Mouse (Mus musculus) heart, embryonic 11.5 days (tissue): Measurements from ENCODE around the gene H6pd. TPM values are rescaled to one million over a fixed set of nuclear protein-coding genes. Genes with fewer than 3 reads are reported as not detected.
A peak's percentile ranks its signal among the peaks of the same experiment; 100 is the strongest.

Experiments
- ATAC-seq: fragments of 200-750 bp; cut with Nextera tagmentation; replicated peaks from 2 replicates; pipeline ENCODE4 v1.8.0; 2017; ENCODE audit warnings: moderate library complexity; ENCODE audit not compliant: insufficient number of reproducible peaks, low FRiP score, low TSS enrichment
- H3K27ac ChIP-seq: fragments of 300-500 bp; sonication (generic); 2 replicates; pipeline ENCODE4 v1.5.1; 2014; ENCODE audit warnings: mild to moderate bottlenecking, low read depth, low read length
- H3K27me3 ChIP-seq: fragments of 300-500 bp; sonication (generic); 2 replicates; pipeline ENCODE4 v1.6.1; 2014; ENCODE audit warnings: mild to moderate bottlenecking, low read length, mixed read lengths; ENCODE audit not compliant: control insufficient read depth, insufficient read depth
- H3K36me3 ChIP-seq: fragments of 300-500 bp; sonication (generic); 2 replicates; pipeline ENCODE4 v1.6.1; 2014; ENCODE audit warnings: mild to moderate bottlenecking, low read length, moderate library complexity, mixed read lengths; ENCODE audit not compliant: control insufficient read depth, insufficient read depth
- H3K4me1 ChIP-seq: fragments of 300-500 bp; sonication (generic); 2 replicates; pipeline ENCODE4 v1.6.1; 2014; ENCODE audit warnings: low read length; ENCODE audit not compliant: control insufficient read depth, insufficient read depth
- H3K4me2 ChIP-seq: fragments of 300-500 bp; sonication (generic); 2 replicates; pipeline ENCODE4 v1.6.1; 2014; ENCODE audit warnings: mild to moderate bottlenecking, moderate library complexity
- H3K4me3 ChIP-seq: fragments of 300-500 bp; sonication (generic); 2 replicates; pipeline ENCODE4 v1.5.1; 2014; ENCODE audit warnings: low read depth, low read length
- H3K9ac ChIP-seq: fragments of 300-500 bp; sonication (generic); 2 replicates; pipeline ENCODE4 v1.6.1; 2014; ENCODE audit warnings: mild to moderate bottlenecking, low read depth, low read length, moderate library complexity
- H3K9me3 ChIP-seq: fragments of 300-500 bp; sonication (generic); replicated peaks from 2 replicates; pipeline ENCODE4 v1.6.1; 2016; ENCODE audit warnings: low read length; ENCODE audit not compliant: control insufficient read depth
- WGBS: fragments of 180-500 bp; shearing (Covaris S2); extraction: QIAGEN DNeasy Blood & Tissue Kit; methylation state at CpG from one replicate; pipeline ENCODE4 v1.1.7; 2014; ENCODE audit not compliant: insufficient replicate concordance; 5-methylcytosine and 5-hydroxymethylcytosine counted together
- polyA plus RNA-seq: library from polyadenylated mRNA; unstranded; fragments of >200 nt; fragmentation: Nextera tagmentation; extraction: Ambion mirVana; gene quantifications from 2 replicates; pipeline ENCODE4 v1.2.1, GENCODE M21; 2014

H6pd gene
- polyA plus RNA-seq, 1 experiment from 2014 or later = 4.8 TPM

GRCm38 (mm10) chr4:149990954-149991633 is 17.7 kb downstream of the H6pd start:
- Histone ChIP-seq H3K36me3 (no peaks in the 10 kb centered on the region), H3K4me2 (no peak overlapping the region), H3K27ac (no peak overlapping the region), H3K4me1 (peaks cover 24% of the 10 kb centered on the region), H3K4me3 (no peak overlapping the region), H3K9me3 (no peaks in the 10 kb centered on the region), H3K27me3 (no peaks in the 10 kb centered on the region), H3K9ac (peak overlapping the region; percentile 39)
- no peak for ATAC-seq
- WGBS = 32% methylated on average over 9 of the region's 9 CpGs

DNA sequence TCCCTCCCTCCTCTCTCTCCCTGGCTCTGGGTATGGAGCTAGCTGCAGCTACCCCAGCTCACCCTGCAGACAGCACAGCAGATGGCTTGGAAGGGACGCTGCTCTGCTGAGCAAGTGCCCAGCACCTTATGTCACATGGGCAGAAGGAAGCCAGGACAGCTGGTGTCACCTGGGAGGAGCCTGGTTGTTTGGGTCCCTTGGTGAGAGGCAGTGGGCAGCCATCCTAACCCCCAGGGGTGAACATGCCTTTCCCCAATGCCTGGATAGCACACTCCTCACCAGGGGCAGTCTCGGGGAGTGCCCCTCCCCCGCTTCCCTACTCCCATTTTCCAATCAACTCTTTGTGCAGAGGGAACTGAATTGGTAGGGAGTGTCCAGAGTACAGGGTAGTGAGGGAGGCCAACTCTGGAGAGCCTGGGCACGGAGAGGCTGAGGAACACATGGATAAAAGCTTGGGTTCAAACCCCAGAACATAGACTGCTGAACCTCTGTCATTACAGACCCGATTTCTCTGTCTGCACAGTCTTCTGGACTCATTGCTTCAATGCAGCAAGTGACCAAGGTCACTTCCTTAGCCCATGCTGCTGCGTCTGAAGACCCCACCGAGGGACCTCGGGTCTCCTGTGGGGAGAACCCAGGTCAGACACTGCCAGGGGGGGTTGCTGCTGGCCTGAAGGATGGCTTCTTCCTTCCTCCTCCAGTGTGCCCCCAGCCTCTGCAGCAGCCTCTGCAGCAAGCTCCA is 18.4 kb downstream of the H6pd start:
- Histone ChIP-seq H3K4me2 (no peak overlapping the region), H3K9me3 (no peaks in the 10 kb centered on the region), H3K27ac (no peak overlapping the region), H3K36me3 (no peaks in the 10 kb centered on the region), H3K9ac (peak overlapping the region; percentile 39), H3K4me3 (no peak overlapping the region), H3K27me3 (no peaks in the 10 kb centered on the region), H3K4me1 (peaks cover 24% of the 10 kb centered on the region)
- 0 out of 2 replicates have a peak, but pooled peaks have one; percentile 16 for ATAC-seq
- WGBS = 12% methylated on average over 8 of the region's 8 CpGs

DNA sequence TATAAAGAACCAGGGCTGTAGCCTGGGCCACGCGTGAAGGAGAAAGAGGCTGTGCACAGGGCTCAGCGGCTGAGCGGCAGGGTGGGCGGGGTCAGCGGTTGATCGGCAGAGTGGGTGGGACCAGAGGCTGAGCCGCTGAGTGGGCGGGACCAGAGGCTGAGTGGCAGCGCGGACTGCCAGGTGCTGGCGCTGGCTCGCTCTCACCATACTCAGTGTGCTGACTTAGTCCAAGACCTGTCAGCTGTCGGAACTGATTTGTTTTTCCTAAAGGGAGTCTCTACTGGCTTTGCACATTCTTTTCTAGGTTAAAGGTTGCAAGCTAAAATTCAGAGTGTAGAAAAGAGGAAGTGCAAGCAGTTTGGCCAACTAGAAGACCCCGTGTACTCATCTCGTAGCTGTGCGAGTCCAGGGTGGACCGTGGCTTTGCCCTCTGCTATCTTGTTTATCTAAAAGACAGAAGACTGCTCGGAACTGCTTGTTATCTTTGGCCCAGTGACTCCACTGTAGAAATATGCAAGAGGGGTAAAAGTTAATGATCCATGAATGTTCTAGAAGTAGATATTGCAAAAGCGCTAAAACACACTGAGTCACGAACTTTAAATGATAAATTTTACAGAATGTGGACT is 19.8 kb downstream of the H6pd start:
- Histone ChIP-seq H3K9me3 (no peaks in the 10 kb centered on the region), H3K27ac (0 out of 2 replicates have a peak overlapping the region, but pooled peaks have one; percentile 10), H3K4me2 (peak overlapping the region; percentile 70), H3K36me3 (no peaks in the 10 kb centered on the region), H3K27me3 (no peaks in the 10 kb centered on the region), H3K9ac (no peak overlapping the region), H3K4me3 (peak overlapping the region; percentile 34), H3K4me1 (peaks cover 24% of the 10 kb centered on the region)
- 6% methylated on average over 21 of the region's 21 CpGs for WGBS
- ATAC-seq = peak; percentile 83

DNA sequence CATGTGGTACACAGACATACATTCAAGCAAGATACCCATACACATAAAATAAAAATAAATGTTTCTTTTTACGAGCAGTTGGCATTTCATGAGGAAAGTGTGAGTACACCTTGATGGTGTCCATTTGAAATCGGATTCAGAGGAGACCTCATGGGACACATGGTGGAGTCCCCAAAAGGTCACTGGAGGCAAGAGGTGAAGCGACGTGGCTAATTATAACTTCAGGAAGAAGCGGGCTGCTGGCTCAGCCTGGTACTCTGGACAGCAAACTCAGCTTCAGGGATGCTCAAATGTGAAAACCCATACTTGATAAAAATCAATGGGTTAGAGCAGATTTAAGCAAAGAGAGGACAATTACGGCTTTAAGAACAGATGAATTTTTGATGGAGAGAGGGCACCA is 20.5 kb downstream of the H6pd start:
- WGBS = 67% methylated on average over 6 of the region's 6 CpGs
- Histone ChIP-seq H3K27me3 (no peaks in the 10 kb centered on the region), H3K4me3 (no peak overlapping the region), H3K4me2 (peak overlapping the region; percentile 70), H3K9ac (no peak overlapping the region), H3K27ac (no peak overlapping the region), H3K9me3 (no peaks in the 10 kb centered on the region), H3K4me1 (peaks cover 24% of the 10 kb centered on the region), H3K36me3 (no peaks in the 10 kb centered on the region)
- no peak for ATAC-seq

GRCm38 (mm10) chr4:149986671-149987417 is 22.0 kb downstream of the H6pd start:
- no peak overlapping the region for H3K4me3 ChIP-seq
- no peak overlapping the region for H3K4me2 ChIP-seq
- H3K4me1 ChIP-seq = peaks cover 24% of the 10 kb centered on the region
- H3K27me3 ChIP-seq = no peaks in the 10 kb centered on the region
- H3K27ac ChIP-seq = no peak overlapping the region
- H3K9me3 ChIP-seq = no peaks in the 10 kb centered on the region
- H3K36me3 ChIP-seq = no peaks in the 10 kb centered on the region
- 75% methylated on average over 10 of the region's 10 CpGs for WGBS
- no peak for ATAC-seq
- no peak overlapping the region for H3K9ac ChIP-seq

DNA sequence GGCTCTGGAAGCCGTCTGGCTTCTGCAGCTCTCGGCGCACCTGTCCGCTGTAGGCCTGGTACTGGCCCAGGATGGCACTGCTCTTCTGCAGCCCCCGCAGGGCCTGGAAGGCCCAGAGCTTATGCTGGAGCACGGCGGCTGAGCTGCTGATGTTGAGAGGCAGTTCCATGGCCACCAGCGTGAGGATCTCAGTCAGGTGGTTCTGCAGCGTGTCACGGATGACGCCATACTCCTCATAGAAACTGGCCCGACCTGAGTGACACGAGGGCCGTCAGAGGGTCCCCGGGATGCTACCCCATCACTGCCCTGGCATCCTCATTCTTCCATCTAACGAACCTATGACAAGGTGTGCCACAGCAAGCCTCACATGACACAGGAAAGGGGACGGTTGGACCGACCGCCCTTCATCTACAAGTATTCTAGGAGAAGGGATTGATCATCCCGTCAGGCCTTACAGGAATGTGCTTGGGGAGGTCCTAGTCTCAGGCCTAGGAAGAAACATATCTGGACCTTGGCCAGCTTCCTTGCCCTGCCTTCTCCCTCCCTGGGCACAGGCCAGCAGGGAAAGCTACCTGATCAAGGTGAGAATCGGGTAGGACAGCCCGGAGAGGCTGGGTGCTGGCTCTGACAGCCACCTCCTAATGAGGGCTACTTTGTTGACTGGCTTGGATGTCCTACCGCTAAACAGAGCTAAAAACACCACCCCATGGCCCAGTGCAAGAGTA is 24.7 kb downstream of the H6pd start:
- Histone ChIP-seq H3K36me3 (no peaks in the 10 kb centered on the region), H3K4me2 (no peak overlapping the region), H3K4me3 (no peak overlapping the region), H3K9me3 (no peaks in the 10 kb centered on the region), H3K4me1 (peaks cover 13% of the 10 kb centered on the region), H3K9ac (no peak overlapping the region), H3K27ac (no peak overlapping the region), H3K27me3 (no peaks in the 10 kb centered on the region)
- no peak for ATAC-seq
- 85% methylated on average over 23 of the region's 23 CpGs for WGBS

- no peaks in the 10 kb centered on the region for H3K9me3 ChIP-seq
- H3K4me1 ChIP-seq = peaks cover 14% of the 10 kb centered on the region
- ATAC-seq = no peak
- no peaks in the 10 kb centered on the region for H3K27me3 ChIP-seq
- H3K4me3 ChIP-seq = no peak overlapping the region
- WGBS = 75% methylated on average over 15 of the region's 15 CpGs
- no peak overlapping the region for H3K9ac ChIP-seq
- no peak overlapping the region for H3K4me2 ChIP-seq
- no peaks in the 10 kb centered on the region for H3K36me3 ChIP-seq
- no peak overlapping the region for H3K27ac ChIP-seq
Measured at GRCm38 (mm10) chr4:149982154-149982553, 26.7 kb downstream of the H6pd start.
